Mouse (Mus musculus) intestine, postnatal 0 days (tissue): ENCODE results near the gene Morn4. TPM values are rescaled to one million over a fixed set of nuclear protein-coding genes. Genes with fewer than 3 reads are reported as not detected.
A peak's percentile ranks its signal among the peaks of the same experiment; 100 is the strongest.

ENCODE experiments used
- ATAC-seq: fragments of 200-750 bp; cut with Nextera tagmentation; 2 replicates; pipeline ENCODE4 v1.8.0; 2017; ENCODE audit warnings: mild to moderate bottlenecking, moderate TSS enrichment, moderate library complexity
- H3K27ac ChIP-seq: fragments of 300-500 bp; sonication (generic); 2 replicates; pipeline ENCODE4 v1.5.1; 2014; ENCODE audit warnings: mild to moderate bottlenecking, low read depth, low read length, moderate library complexity
- H3K27me3 ChIP-seq: fragments of 300-500 bp; sonication (generic); replicated peaks from 2 replicates; pipeline ENCODE4 v1.6.1; 2014; ENCODE audit warnings: low read length, mixed read lengths; ENCODE audit not compliant: control insufficient read depth, insufficient read depth
- H3K36me3 ChIP-seq: fragments of 300-500 bp; sonication (generic); 2 replicates; pipeline ENCODE4 v1.6.1; 2014; ENCODE audit warnings: mild to moderate bottlenecking, moderate library complexity; ENCODE audit not compliant: control insufficient read depth, insufficient read depth
- H3K4me1 ChIP-seq: fragments of 300-500 bp; sonication (generic); replicated peaks from 2 replicates; pipeline ENCODE4 v1.6.1; 2014; ENCODE audit warnings: antibody characterized with exemption, low read length, mixed read lengths; ENCODE audit not compliant: control insufficient read depth, insufficient read depth
- H3K4me2 ChIP-seq: fragments of 300-500 bp; sonication (generic); replicated peaks from 2 replicates; pipeline ENCODE4 v1.6.1; 2014; ENCODE audit warnings: low read depth, mild to moderate bottlenecking, moderate library complexity
- H3K4me3 ChIP-seq: fragments of 300-500 bp; sonication (generic); 2 replicates; pipeline ENCODE4 v1.5.1; 2014; ENCODE audit warnings: low read depth, low read length
- H3K9ac ChIP-seq: fragments of 300-500 bp; sonication (generic); 2 replicates; pipeline ENCODE4 v1.6.1; 2014; ENCODE audit warnings: mild to moderate bottlenecking, low read depth, low read length
- H3K9me3 ChIP-seq: fragments of 300-500 bp; sonication (generic); 2 replicates; pipeline ENCODE4 v1.6.1; 2016; ENCODE audit warnings: mixed run types; ENCODE audit not compliant: control insufficient read depth
- CTCF ChIP-seq: sonication (generic); IDR thresholded peaks from 2 replicates; pipeline ENCODE4 v1.5.1; 2016; ENCODE audit warnings: low read depth, mild to moderate bottlenecking, control low read depth, antibody characterized with exemption, moderate library complexity
- whole genome bisulfite sequencing: fragments of 180-500 bp; shearing (Covaris S2); extraction: QIAGEN DNeasy Blood & Tissue Kit; methylation state at CpG from one replicate; pipeline ENCODE4 v1.1.7; 2014; 5-methylcytosine and 5-hydroxymethylcytosine counted together
- polyA plus RNA-seq: library from polyadenylated mRNA; unstranded; fragments of >200 nt; fragmentation: Nextera tagmentation; extraction: Ambion mirVana; gene quantifications from 2 replicates; pipeline ENCODE4 v1.2.1, GENCODE M21; 2015

Morn4 gene
- polyA plus RNA-seq, 1 experiment from 2014 or later: 15.9 TPM

DNA sequence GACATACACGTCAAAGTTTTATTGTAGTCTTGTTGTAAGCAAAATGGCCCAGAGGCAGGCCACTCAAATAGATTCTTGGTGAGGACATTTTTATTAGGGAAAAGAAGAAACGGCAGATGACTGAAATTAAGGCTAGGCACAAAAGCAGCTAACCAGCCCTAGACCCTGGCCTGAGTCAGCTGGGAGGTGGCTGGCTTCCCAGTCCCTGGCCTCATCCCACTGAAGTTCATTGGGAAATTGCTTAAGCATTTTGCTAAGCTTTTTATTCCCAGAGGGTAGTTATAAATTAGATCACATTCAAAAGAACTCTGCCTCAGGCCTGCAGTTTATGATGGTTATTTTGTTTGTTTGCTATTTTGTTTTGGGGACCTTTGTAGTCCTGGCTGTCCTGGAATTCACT lies 30.3 kb downstream of the Morn4 start:
- no peaks in the 10 kb centered on the region for H3K27me3 ChIP-seq
- no peak for TF ChIP-seq CTCF
- no peak overlapping the region for H3K27ac ChIP-seq
- no peak for ATAC-seq
- no peaks in the 10 kb centered on the region for H3K9me3 ChIP-seq
- no peak overlapping the region for H3K9ac ChIP-seq
- H3K36me3 ChIP-seq: no peaks in the 10 kb centered on the region
- H3K4me3 ChIP-seq: no peak overlapping the region
- H3K4me1 ChIP-seq: no peaks in the 10 kb centered on the region
- H3K4me2 ChIP-seq: no peak overlapping the region
- WGBS: 79% methylated on average over 2 of the region's 2 CpGs

DNA sequence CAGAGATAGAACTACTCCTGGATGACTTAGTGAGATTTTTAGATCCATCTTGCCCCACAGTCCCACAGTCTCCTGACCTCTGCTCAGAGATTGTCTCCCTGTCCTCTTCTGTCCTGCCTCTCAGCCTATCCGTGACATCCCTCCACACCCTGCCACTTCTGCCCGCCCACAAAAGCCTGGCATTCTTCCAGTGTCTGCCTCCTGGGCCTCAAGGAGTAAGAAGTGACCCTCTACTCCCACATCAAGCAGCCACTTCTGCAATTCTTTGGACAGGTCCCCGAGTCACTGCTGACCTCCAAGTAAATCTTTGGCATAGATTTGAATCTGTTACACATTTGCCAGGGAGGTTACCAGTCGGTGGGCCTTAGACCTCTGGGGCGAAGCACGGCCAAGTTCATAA lies 31.9 kb downstream of the Morn4 start:
- Histone ChIP-seq H3K4me1 (no peaks in the 10 kb centered on the region), H3K27ac (no peak overlapping the region), H3K9ac (no peak overlapping the region), H3K27me3 (no peaks in the 10 kb centered on the region), H3K4me2 (no peak overlapping the region), H3K36me3 (no peaks in the 10 kb centered on the region), H3K4me3 (no peak overlapping the region), H3K9me3 (no peaks in the 10 kb centered on the region)
- no peak for TF ChIP-seq CTCF
- WGBS: 68% methylated on average over 6 of the region's 6 CpGs
- no peak for ATAC-seq

DNA sequence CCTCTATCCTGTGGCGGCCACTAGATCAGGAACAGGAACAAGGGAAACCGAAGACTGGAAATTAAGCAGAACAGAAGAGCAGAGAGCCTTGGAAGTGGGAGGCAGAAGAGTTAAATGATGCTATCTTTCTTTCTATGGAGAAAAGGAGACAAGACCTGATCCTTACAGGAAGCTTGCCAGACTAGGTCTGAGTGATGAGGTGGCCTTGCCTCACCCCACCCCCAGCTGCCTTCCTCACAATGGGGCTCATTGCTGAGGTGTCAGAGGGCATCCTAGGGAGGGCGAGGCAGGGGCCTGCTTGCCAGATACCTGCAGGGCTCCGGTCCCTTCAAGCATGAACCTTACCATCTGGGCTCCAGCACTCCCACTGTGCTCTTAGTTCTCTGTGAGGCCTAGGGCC lies 34.2 kb downstream of the Morn4 start, which contains the start of gene 4933411K16Rik:
Gene 4933411K16Rik, plus strand, starts transcription at position 301 of the 400 bp plus-strand sequence.
- Histone ChIP-seq H3K4me2 (no peak within 1 kb of the TSS), H3K4me3 (no peak within 1 kb of the TSS), H3K27ac (0 out of 2 replicates have a peak within 1 kb of the TSS, but pooled peaks have one; percentile 35), H3K9me3 (no peaks in the 10 kb centered on the region), H3K27me3 (no peaks in the 10 kb centered on the region), H3K4me1 (no peaks in the 10 kb centered on the region), H3K9ac (no peak within 1 kb of the TSS), H3K36me3 (no peaks in the 10 kb centered on the region)
- TF ChIP-seq CTCF: no peak
- no peak for ATAC-seq
- 74% methylated on average over 4 of the region's 4 CpGs for WGBS

DNA sequence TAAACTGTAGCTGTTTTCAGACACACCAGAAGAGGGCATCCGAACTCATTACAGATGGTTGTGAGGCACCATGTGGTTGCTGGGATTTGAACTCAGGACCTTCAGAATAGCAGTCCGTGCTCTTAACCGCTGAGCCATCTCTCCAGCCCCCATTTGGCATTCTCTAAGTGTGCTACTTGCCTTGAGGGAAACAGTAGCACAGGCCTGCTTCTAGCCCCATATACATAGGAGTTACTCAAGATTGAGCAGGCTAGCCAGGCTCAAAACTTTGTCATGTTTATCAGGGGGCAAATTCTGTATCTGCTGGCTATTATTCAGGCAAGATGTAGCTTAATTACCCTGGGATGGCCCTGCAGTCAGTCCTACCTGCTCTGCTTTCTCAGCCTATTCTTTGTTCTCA lies 34.8 kb downstream of the Morn4 start:
- Histone ChIP-seq H3K27ac (no peak overlapping the region), H3K4me1 (no peaks in the 10 kb centered on the region), H3K36me3 (no peaks in the 10 kb centered on the region), H3K4me2 (no peak overlapping the region), H3K9me3 (no peaks in the 10 kb centered on the region), H3K9ac (no peak overlapping the region), H3K27me3 (no peaks in the 10 kb centered on the region), H3K4me3 (no peak overlapping the region)
- TF ChIP-seq CTCF: no peak
- WGBS: 86% methylated on average over 3 of the region's 3 CpGs
- ATAC-seq: no peak

DNA sequence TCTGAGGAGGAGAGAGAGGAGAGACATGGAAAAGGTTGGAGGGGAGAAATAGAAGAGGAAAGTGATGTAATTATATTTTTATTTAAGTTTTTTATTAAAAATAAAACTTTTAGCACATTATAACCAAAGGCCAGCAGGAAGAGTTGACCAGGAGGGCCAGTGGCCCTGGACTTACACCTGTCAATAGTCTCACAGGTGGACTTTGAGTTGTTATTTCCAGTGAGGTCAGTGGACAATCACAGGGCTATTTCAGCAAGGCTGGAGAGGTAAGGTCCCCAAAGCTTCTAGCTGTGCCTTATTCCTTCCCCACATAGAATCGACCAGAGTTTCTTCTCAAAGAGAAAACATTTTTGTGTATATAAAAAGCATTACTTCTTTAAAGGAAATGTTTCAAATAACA lies 35.9 kb downstream of the Morn4 start:
- Histone ChIP-seq H3K9ac (no peak overlapping the region), H3K4me1 (0 out of 2 replicates have a peak, but pooled peaks cover 6% of the 10 kb centered on the region), H3K36me3 (no peaks in the 10 kb centered on the region), H3K27me3 (no peaks in the 10 kb centered on the region), H3K4me3 (no peak overlapping the region), H3K27ac (peak overlapping the region; percentile 35), H3K9me3 (no peaks in the 10 kb centered on the region), H3K4me2 (no peak overlapping the region)
- TF ChIP-seq CTCF: no peak
- 94% methylated on average over 1 of the region's 1 CpGs for WGBS
- ATAC-seq: 0 out of 2 replicates have a peak, but pooled peaks have one; percentile 37

DNA sequence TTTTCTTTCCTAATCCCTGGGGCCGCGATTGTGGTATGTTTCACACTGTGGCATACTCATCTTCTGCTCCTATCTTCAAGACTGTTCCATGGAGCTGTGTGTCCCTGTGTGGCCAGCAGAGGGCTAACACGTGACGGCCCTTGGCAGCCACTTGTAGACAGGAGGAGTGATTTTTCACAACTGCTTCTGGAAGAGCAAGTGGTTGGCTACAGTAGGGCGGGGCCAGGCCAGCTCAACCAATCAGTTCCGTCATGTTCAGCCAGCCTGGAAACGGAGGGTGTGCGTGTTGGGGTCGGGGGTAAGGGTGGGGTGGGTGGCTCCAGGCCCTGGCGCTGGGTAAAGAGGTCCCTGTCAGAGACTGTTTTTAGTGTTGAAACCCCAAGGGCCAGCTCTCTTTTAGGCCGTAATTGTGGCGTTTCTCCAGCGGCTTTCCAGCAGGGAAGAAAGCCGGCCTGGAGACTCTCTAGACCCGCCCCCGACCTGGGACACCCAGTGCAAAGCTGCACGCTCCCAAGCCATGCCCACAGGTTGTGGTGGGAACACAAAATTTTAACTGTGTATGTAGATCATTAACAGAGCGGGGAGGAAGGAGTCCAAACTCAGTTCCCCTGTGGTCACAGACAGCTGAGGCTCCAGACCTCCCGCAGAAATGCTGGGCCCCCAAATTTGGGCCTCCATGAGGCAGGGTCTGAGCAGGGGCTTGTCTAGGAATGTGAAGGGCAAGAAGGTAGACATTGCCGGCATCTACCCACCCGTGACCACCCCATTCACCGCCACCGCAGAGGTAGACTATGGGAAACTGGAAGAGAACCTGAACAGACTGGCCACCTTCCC lies 40.7 kb downstream of the Morn4 start, which contains the start of gene Hoga1:
Gene Hoga1, plus strand, starts transcription at position 342 of the 834 bp plus-strand sequence.
- no peak within 1 kb of the TSS for H3K27ac ChIP-seq
- no peaks in the 10 kb centered on the region for H3K27me3 ChIP-seq

More for the DNA sequence above, 40.7 kb downstream of the Morn4 start, which contains the start of gene Hoga1:
- ATAC-seq: peak; percentile 92
- H3K4me3 ChIP-seq: peak within 1 kb of the TSS; percentile 39
- peak; percentile 96 for TF ChIP-seq CTCF
- H3K4me1 ChIP-seq: 0 out of 2 replicates have a peak, but pooled peaks cover 6% of the 10 kb centered on the region
- H3K9me3 ChIP-seq: no peaks in the 10 kb centered on the region
- peak within 1 kb of the TSS; percentile 44; the same call in 1 of the 2 replicates for H3K9ac ChIP-seq
- H3K4me2 ChIP-seq: peak within 1 kb of the TSS; percentile 67
- H3K36me3 ChIP-seq: no peaks in the 10 kb centered on the region
- WGBS: 20% methylated on average over 23 of the region's 23 CpGs
